In genomic region chr9:63862427-63862826, GRCm38 (mm10) we compare ENCODE assay signal across 9 mouse cellular contexts.
DNase-seq lines count a peak whose midpoint lies in the region; ATAC-seq and TF ChIP-seq lines count a peak whose summit lies in the region.
"Had no signal": no experiment of that assay in that cellular context is flagged by ENCODE, and none has a peak within 500 bp of the region (broad histone marks: within the 10 kb centered on the region; RNA-seq: fewer than 3 reads in every experiment).

No protein-coding gene starts in this region.

- H3K9ac ChIP-seq in liver, postnatal 0 days (replicated peaks): no peak overlapping the region
- no peak overlapping the region for H3K9ac ChIP-seq in midbrain, embryonic 11.5 days (ENCODE audit: low read length)
- H3K9ac ChIP-seq: limb, embryonic 12.5 days had no signal

- no peak overlapping the region for H3K4me2 ChIP-seq in liver, postnatal 0 days (ENCODE audit: low read depth, low read length)
- H3K4me2 ChIP-seq in midbrain, embryonic 11.5 days: no peak overlapping the region
- H3K4me2 ChIP-seq: limb, embryonic 12.5 days had no signal

- no peaks in the 10 kb centered on the region for H3K4me1 ChIP-seq in liver, postnatal 0 days (ENCODE audit: insufficient read depth)
- no peaks in the 10 kb centered on the region for H3K4me1 ChIP-seq in midbrain, embryonic 11.5 days (ENCODE audit: control insufficient read depth, insufficient read depth, low read length)
- H3K4me1 ChIP-seq: limb, embryonic 12.5 days had no signal

- intact Hi-C loops in left cerebral cortex, adult 2 months (cut with DNase I): no loop called here

- DNase-seq in adrenal gland, postnatal 14 days: peak; percentile 58
- no peak for DNase-seq in adrenal gland, adult 18-20 months (ENCODE audit: low spot score in 2 of 2)
- DNase-seq in liver, postnatal 0 days: peak; percentile 37
- no peak for DNase-seq in liver
- peak; percentile 89 for DNase-seq in midbrain, embryonic 11.5 days (ENCODE audit: low spot score, missing footprints)
- DNase-seq in spleen, postnatal 14 days (ENCODE audit: low spot score in 2 of 2): no peak
- DNase-seq in left cerebral cortex, adult 2 months (ENCODE audit: extremely low spot score in 1 of 2, low spot score in 2 of 2): no peak

- H3K4me3 ChIP-seq in liver, postnatal 0 days (ENCODE audit: low read depth, low read length): no peak overlapping the region
- H3K4me3 ChIP-seq in midbrain, embryonic 11.5 days (ENCODE audit: low read depth, low read length): no peak overlapping the region
- no peak overlapping the region for H3K4me3 ChIP-seq in left cerebral cortex, adult 2 months
- H3K4me3 ChIP-seq: limb, embryonic 12.5 days had no signal

- H3K36me3 ChIP-seq in liver, postnatal 0 days (replicated peaks; ENCODE audit: insufficient read depth, low read length): no peaks in the 10 kb centered on the region
- H3K36me3 ChIP-seq in midbrain, embryonic 11.5 days (ENCODE audit: control insufficient read depth, insufficient read depth, low read length): no peaks in the 10 kb centered on the region
- H3K36me3 ChIP-seq: limb, embryonic 12.5 days had no signal

- TF ChIP-seq EP300 in liver, postnatal 0 days (IDR thresholded peaks at IDR 0.05; ENCODE audit: low read depth): no peak

- no peaks in the 10 kb centered on the region for H3K9me3 ChIP-seq in liver, postnatal 0 days (ENCODE audit: low read length)
- H3K9me3 ChIP-seq in midbrain, embryonic 11.5 days (ENCODE audit: control insufficient read depth, low read length): no peaks in the 10 kb centered on the region

- ATAC-seq in liver, postnatal 0 days: no peak
- peak; percentile 99 for ATAC-seq in common myeloid progenitor, adult 5-6 weeks (replicated peaks; ENCODE audit: low read depth, poor library complexity, severe bottlenecking)
- peak; percentile 61; the same call in 1 of the 2 replicates for ATAC-seq in midbrain, embryonic 11.5 days (ENCODE audit: low FRiP score)

- H3K27ac ChIP-seq in liver, postnatal 0 days (ENCODE audit: low read depth): no peak overlapping the region
- H3K27ac ChIP-seq in midbrain, embryonic 11.5 days (ENCODE audit: low read depth, low read length): no peak overlapping the region
- no peak overlapping the region for H3K27ac ChIP-seq in left cerebral cortex, adult 2 months
- H3K27ac ChIP-seq: limb, embryonic 12.5 days had no signal

- 38% methylated on average over 6 of the region's 6 CpGs for WGBS in liver, postnatal 0 days (ENCODE audit: insufficient replicate concordance)
- WGBS in midbrain, embryonic 11.5 days: 32% methylated on average over 6 of the region's 6 CpGs

- H3K27me3 ChIP-seq in liver, postnatal 0 days (ENCODE audit: insufficient read depth, low read length): no peaks in the 10 kb centered on the region
- no peaks in the 10 kb centered on the region for H3K27me3 ChIP-seq in midbrain, embryonic 11.5 days (ENCODE audit: control insufficient read depth, insufficient read depth, low read length)

- TF ChIP-seq CTCF in liver, postnatal 0 days (IDR thresholded peaks at IDR 0.05; ENCODE audit: low read depth): peak; percentile 50
- no peak; the same call in 1 of the 2 replicates for TF ChIP-seq CTCF in left cerebral cortex, adult 2 months (IDR thresholded peaks at IDR 0.05)

Comparison
In these comparisons a context has a peak if more than half of its experiments do, and no peak if none do; other contexts are left out.
1. DNase-seq: peak in adrenal gland, postnatal 14 days (single experiment), liver, postnatal 0 days (single experiment) and midbrain, embryonic 11.5 days (single experiment); none in adrenal gland, adult 18-20 months (0 of 2), liver (single experiment), spleen, postnatal 14 days (0 of 2) and left cerebral cortex, adult 2 months (0 of 2).